Mouse (Mus musculus): Measurements from ENCODE around the gene Dcun1d2. TPM values are rescaled to one million over a fixed set of nuclear protein-coding genes. Genes with fewer than 3 reads are reported as not detected.

Gene Dcun1d2
- polyA plus RNA-seq, 1 experiment from 2014 or later: 25.0 TPM

- H3K27me3 ChIP-seq (ENCODE audit: control insufficient read depth, insufficient read depth, low read depth, low read length): no peaks in the 10 kb centered on the region
- H3K27ac ChIP-seq (ENCODE audit: low read length): no peak overlapping the region
- H3K36me3 ChIP-seq (ENCODE audit: control insufficient read depth, insufficient read depth, low read length): no peaks in the 10 kb centered on the region
- ATAC-seq (ENCODE audit: low read depth): no peak
- H3K9me3 ChIP-seq (ENCODE audit: control insufficient read depth, low read length): no peaks in the 10 kb centered on the region
- H3K4me1 ChIP-seq (replicated peaks; ENCODE audit: control insufficient read depth, insufficient read depth, low read length): peaks cover 4% of the 10 kb centered on the region
- WGBS: 76% methylated on average over 4 of the region's 4 CpGs
- no peak overlapping the region for H3K4me3 ChIP-seq (ENCODE audit: low read length)
- no peak overlapping the region for H3K9ac ChIP-seq (ENCODE audit: low read length)
- H3K4me2 ChIP-seq (ENCODE audit: low read depth, low read length): no peak overlapping the region
These were observed 69.5 kb downstream of the Dcun1d2 start for GRCm38 (mm10) chr8:13218441-13218840.

- Histone ChIP-seq H3K9me3 (ENCODE audit: control insufficient read depth, low read length) (no peaks in the 10 kb centered on the region), H3K9ac (ENCODE audit: low read length) (no peak overlapping the region), H3K4me1 (replicated peaks; ENCODE audit: control insufficient read depth, insufficient read depth, low read length) (peaks cover 8% of the 10 kb centered on the region), H3K4me2 (ENCODE audit: low read depth, low read length) (no peak overlapping the region), H3K36me3 (ENCODE audit: control insufficient read depth, insufficient read depth, low read length) (no peaks in the 10 kb centered on the region), H3K27me3 (ENCODE audit: control insufficient read depth, insufficient read depth, low read depth, low read length) (no peaks in the 10 kb centered on the region), H3K27ac (ENCODE audit: low read length) (no peak overlapping the region), H3K4me3 (ENCODE audit: low read length) (no peak overlapping the region)
- no peak for ATAC-seq (ENCODE audit: low read depth)
These were observed 69.9 kb downstream of the Dcun1d2 start for GRCm38 (mm10) chr8:13217986-13218385.

GRCm38 (mm10) chr8:13217093-13217492, 70.8 kb downstream of the Dcun1d2 start:
- Histone ChIP-seq H3K4me2 (ENCODE audit: low read depth, low read length) (no peak overlapping the region), H3K27me3 (ENCODE audit: control insufficient read depth, insufficient read depth, low read depth, low read length) (no peaks in the 10 kb centered on the region), H3K36me3 (ENCODE audit: control insufficient read depth, insufficient read depth, low read length) (no peaks in the 10 kb centered on the region), H3K4me1 (replicated peaks; ENCODE audit: control insufficient read depth, insufficient read depth, low read length) (peaks cover 8% of the 10 kb centered on the region), H3K4me3 (ENCODE audit: low read length) (no peak overlapping the region), H3K9ac (ENCODE audit: low read length) (no peak overlapping the region), H3K27ac (ENCODE audit: low read length) (no peak overlapping the region), H3K9me3 (ENCODE audit: control insufficient read depth, low read length) (no peaks in the 10 kb centered on the region)
- WGBS: 14% methylated on average over 5 of the region's 5 CpGs
- no peak for ATAC-seq (ENCODE audit: low read depth)

GRCm38 (mm10) chr8:13216386-13216785, 71.5 kb downstream of the Dcun1d2 start:
- no peaks in the 10 kb centered on the region for H3K36me3 ChIP-seq (ENCODE audit: control insufficient read depth, insufficient read depth, low read length)
- H3K4me2 ChIP-seq (ENCODE audit: low read depth, low read length): no peak overlapping the region
- 46% methylated on average over 8 of the region's 8 CpGs for WGBS
- H3K4me3 ChIP-seq (ENCODE audit: low read length): no peak overlapping the region
- no peak for ATAC-seq (ENCODE audit: low read depth)
- H3K9me3 ChIP-seq (ENCODE audit: control insufficient read depth, low read length): no peaks in the 10 kb centered on the region
- H3K4me1 ChIP-seq (replicated peaks; ENCODE audit: control insufficient read depth, insufficient read depth, low read length): peaks cover 8% of the 10 kb centered on the region
- H3K27ac ChIP-seq (ENCODE audit: low read length): no peak overlapping the region
- no peak overlapping the region for H3K9ac ChIP-seq (ENCODE audit: low read length)
- no peaks in the 10 kb centered on the region for H3K27me3 ChIP-seq (ENCODE audit: control insufficient read depth, insufficient read depth, low read depth, low read length)

- Histone ChIP-seq H3K4me2 (ENCODE audit: low read depth, low read length) (no peak overlapping the region), H3K4me3 (ENCODE audit: low read length) (no peak overlapping the region), H3K27ac (ENCODE audit: low read length) (no peak overlapping the region; the same call in 1 of the 2 replicates), H3K4me1 (replicated peaks; ENCODE audit: control insufficient read depth, insufficient read depth, low read length) (peaks cover 14% of the 10 kb centered on the region), H3K27me3 (ENCODE audit: control insufficient read depth, insufficient read depth, low read depth, low read length) (no peaks in the 10 kb centered on the region), H3K36me3 (ENCODE audit: control insufficient read depth, insufficient read depth, low read length) (no peaks in the 10 kb centered on the region), H3K9me3 (ENCODE audit: control insufficient read depth, low read length) (no peaks in the 10 kb centered on the region), H3K9ac (ENCODE audit: low read length) (no peak overlapping the region)
- ATAC-seq (ENCODE audit: low read depth): peak; percentile 77
- 16% methylated on average over 10 of the region's 10 CpGs for WGBS
These were observed 74.3 kb downstream of the Dcun1d2 start for GRCm38 (mm10) chr8:13213479-13214268.

GRCm38 (mm10) chr8:13209770-13210169, 78.2 kb downstream of the Dcun1d2 start:
- Histone ChIP-seq H3K36me3 (ENCODE audit: control insufficient read depth, insufficient read depth, low read length) (no peaks in the 10 kb centered on the region), H3K27ac (ENCODE audit: low read length) (no peak overlapping the region), H3K4me2 (ENCODE audit: low read depth, low read length) (no peak overlapping the region), H3K9ac (ENCODE audit: low read length) (no peak overlapping the region), H3K4me1 (replicated peaks; ENCODE audit: control insufficient read depth, insufficient read depth, low read length) (peaks cover 14% of the 10 kb centered on the region), H3K9me3 (ENCODE audit: control insufficient read depth, low read length) (no peaks in the 10 kb centered on the region), H3K4me3 (ENCODE audit: low read length) (no peak overlapping the region), H3K27me3 (ENCODE audit: control insufficient read depth, insufficient read depth, low read depth, low read length) (no peaks in the 10 kb centered on the region)
- peak; percentile 59 for ATAC-seq (ENCODE audit: low read depth)
- 62% methylated on average over 1 of the region's 1 CpGs for WGBS

GRCm38 (mm10) chr8:13208627-13209355, 79.1 kb downstream of the Dcun1d2 start:
- H3K27ac ChIP-seq (ENCODE audit: low read length): no peak overlapping the region
- no peak overlapping the region for H3K4me2 ChIP-seq (ENCODE audit: low read depth, low read length)
- no peak overlapping the region for H3K4me3 ChIP-seq (ENCODE audit: low read length)
- no peaks in the 10 kb centered on the region for H3K27me3 ChIP-seq (ENCODE audit: control insufficient read depth, insufficient read depth, low read depth, low read length)
- no peaks in the 10 kb centered on the region for H3K36me3 ChIP-seq (ENCODE audit: control insufficient read depth, insufficient read depth, low read length)
- WGBS: 26% methylated on average over 6 of the region's 6 CpGs
- ATAC-seq (ENCODE audit: low read depth): no peak
- H3K9me3 ChIP-seq (ENCODE audit: control insufficient read depth, low read length): no peaks in the 10 kb centered on the region
- H3K9ac ChIP-seq (ENCODE audit: low read length): no peak overlapping the region
- peaks cover 14% of the 10 kb centered on the region for H3K4me1 ChIP-seq (replicated peaks; ENCODE audit: control insufficient read depth, insufficient read depth, low read length)

- Histone ChIP-seq H3K4me1 (replicated peaks; ENCODE audit: control insufficient read depth, insufficient read depth, low read length) (peaks cover 6% of the 10 kb centered on the region), H3K4me3 (ENCODE audit: low read length) (no peak overlapping the region), H3K27me3 (ENCODE audit: control insufficient read depth, insufficient read depth, low read depth, low read length) (peaks cover 11% of the 10 kb centered on the region), H3K9me3 (ENCODE audit: control insufficient read depth, low read length) (no peaks in the 10 kb centered on the region), H3K4me2 (ENCODE audit: low read depth, low read length) (no peak overlapping the region), H3K36me3 (ENCODE audit: control insufficient read depth, insufficient read depth, low read length) (no peaks in the 10 kb centered on the region), H3K9ac (ENCODE audit: low read length) (no peak overlapping the region), H3K27ac (ENCODE audit: low read length) (no peak overlapping the region)
- WGBS: 42% methylated on average over 5 of the region's 5 CpGs
- ATAC-seq (ENCODE audit: low read depth): no peak
These were observed 81.6 kb downstream of the Dcun1d2 start for GRCm38 (mm10) chr8:13206290-13206689.
